Mouse (Mus musculus) liver, embryonic 11.5 days (tissue): ENCODE results near the gene AU040320. TPM values are rescaled to one million over a fixed set of nuclear protein-coding genes. Genes with fewer than 3 reads are reported as not detected.

Experiments
- ATAC-seq: fragments of 200-750 bp; cut with Nextera tagmentation; replicated peaks from 2 replicates; pipeline ENCODE4 v1.8.0; 2017; ENCODE audit warnings: moderate number of reproducible peaks, mild to moderate bottlenecking, moderate TSS enrichment, moderate library complexity; ENCODE audit not compliant: low FRiP score
- DNase-seq: peaks from one replicate; pipeline ENCODE4 v3.0.0-alpha.2; 2017; ENCODE audit warnings: low spot score
- H3K27ac ChIP-seq: fragments of 300-500 bp; sonication (generic); 2 replicates; pipeline ENCODE4 v1.5.1; 2014; ENCODE audit warnings: mild to moderate bottlenecking, low read depth, low read length, control low read depth
- H3K27me3 ChIP-seq: fragments of 300-500 bp; sonication (generic); replicated peaks from 2 replicates; pipeline ENCODE4 v1.6.1; 2014; ENCODE audit warnings: low read length, mixed read lengths; ENCODE audit not compliant: control insufficient read depth, insufficient read depth
- H3K36me3 ChIP-seq: fragments of 300-500 bp; sonication (generic); 2 replicates; pipeline ENCODE4 v1.6.1; 2014; ENCODE audit warnings: mild to moderate bottlenecking, low read length, moderate library complexity, mixed read lengths; ENCODE audit not compliant: control insufficient read depth, insufficient read depth
- H3K4me1 ChIP-seq: fragments of 300-500 bp; sonication (generic); replicated peaks from 2 replicates; pipeline ENCODE4 v1.6.1; 2014; ENCODE audit warnings: low read length, mixed read lengths; ENCODE audit not compliant: control insufficient read depth, insufficient read depth
- H3K4me2 ChIP-seq: fragments of 300-500 bp; sonication (generic); 2 replicates; pipeline ENCODE4 v1.6.1; 2014; ENCODE audit warnings: mild to moderate bottlenecking, control low read depth, moderate library complexity
- H3K4me3 ChIP-seq: fragments of 300-500 bp; sonication (generic); 2 replicates; pipeline ENCODE4 v1.5.1; 2014; ENCODE audit warnings: low read depth, low read length, control low read depth
- H3K9ac ChIP-seq: fragments of 300-500 bp; sonication (generic); 2 replicates; pipeline ENCODE4 v1.6.1; 2014; ENCODE audit warnings: low read depth, low read length, control low read depth
- H3K9me3 ChIP-seq: fragments of 300-500 bp; sonication (generic); 2 replicates; pipeline ENCODE4 v1.6.1; 2016; ENCODE audit warnings: low read length, inconsistent platforms, mixed read lengths; ENCODE audit not compliant: control insufficient read depth
- WGBS: fragments of 180-500 bp; shearing (Covaris S2); extraction: QIAGEN DNeasy Blood & Tissue Kit; methylation state at CpG from one replicate; pipeline ENCODE4 v1.1.7; 2014; 5-methylcytosine and 5-hydroxymethylcytosine counted together
- polyA plus RNA-seq: library from polyadenylated mRNA; unstranded; fragments of >200 nt; fragmentation: Nextera tagmentation; extraction: Ambion mirVana; gene quantifications from 2 replicates; pipeline ENCODE4 v1.2.1, GENCODE M21; 2014

The AU040320 gene
- 18.7 and 19.3 TPM in 2 replicates for polyA plus RNA-seq

DNA sequence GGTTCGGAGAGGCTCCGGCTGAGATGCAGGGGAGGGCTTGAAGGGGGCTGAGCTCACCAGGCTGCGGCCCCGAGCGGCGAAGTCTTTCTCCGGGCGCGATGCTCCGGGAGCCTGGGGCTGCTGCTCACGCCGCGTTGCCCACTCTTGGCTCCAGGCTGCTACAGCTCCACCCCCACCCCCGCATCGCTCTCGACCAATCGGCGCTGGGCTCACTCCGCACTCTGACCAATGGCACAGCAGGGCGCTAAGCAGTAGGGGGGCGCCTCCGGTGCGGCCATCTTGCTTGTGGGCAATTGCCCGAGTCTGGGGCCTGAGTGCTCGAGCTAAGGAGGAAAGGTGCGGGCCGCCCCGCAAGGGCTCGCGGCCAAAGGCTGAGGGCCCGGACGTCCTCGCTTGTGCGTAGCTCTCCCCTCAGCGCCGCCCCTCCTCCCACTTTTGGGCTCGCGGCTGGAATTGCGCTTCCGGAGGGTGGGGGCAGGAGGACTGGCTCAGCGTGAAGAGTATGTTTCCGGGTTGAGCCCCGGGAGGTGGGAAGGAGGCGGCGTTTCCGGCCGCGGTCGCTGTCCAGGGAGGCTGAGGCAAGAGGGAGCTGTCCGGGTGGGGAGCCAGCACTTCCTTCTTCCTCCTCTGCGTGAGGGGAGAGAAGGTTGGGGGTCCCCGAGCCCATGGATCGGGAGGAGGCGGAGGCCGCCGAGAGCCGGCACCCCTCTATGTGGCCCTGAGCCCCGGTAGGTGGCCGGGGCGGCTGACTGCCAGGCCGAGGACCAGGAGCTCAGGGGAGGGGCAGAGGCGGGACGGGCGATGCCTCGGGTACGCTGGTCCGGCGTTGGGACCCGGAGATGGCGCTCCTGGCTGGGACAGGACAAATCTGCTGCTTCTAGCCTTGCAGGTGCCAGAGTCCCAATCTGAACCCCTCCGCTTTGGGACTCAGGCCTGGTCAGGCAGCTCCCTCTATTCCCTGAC, at the start of gene AU040320, which contains the start of gene Ncdn:
Gene AU040320, plus strand, starts transcription at position 277 of the 963 bp plus-strand sequence.
Gene Ncdn, minus strand, starts transcription at position 171 of the 963 bp plus-strand sequence.
- Histone ChIP-seq H3K36me3 (peaks cover 7% of the 10 kb centered on the region; the same call in 1 of the 2 replicates), H3K9me3 (no peaks in the 10 kb centered on the region), H3K9ac (peak within 1 kb of the TSS; percentile 86), H3K4me3 (peak within 1 kb of the TSS; percentile 88), H3K27ac (peak within 1 kb of the TSS; percentile 85), H3K4me2 (peak within 1 kb of the TSS; percentile 99), H3K27me3 (no peaks in the 10 kb centered on the region), H3K4me1 (peaks cover 18% of the 10 kb centered on the region)
- DNase-seq (peak; percentile 97), ATAC-seq (peak; percentile 100)
- under 1% methylated on average over 70 of the region's 71 CpGs for WGBS

DNA sequence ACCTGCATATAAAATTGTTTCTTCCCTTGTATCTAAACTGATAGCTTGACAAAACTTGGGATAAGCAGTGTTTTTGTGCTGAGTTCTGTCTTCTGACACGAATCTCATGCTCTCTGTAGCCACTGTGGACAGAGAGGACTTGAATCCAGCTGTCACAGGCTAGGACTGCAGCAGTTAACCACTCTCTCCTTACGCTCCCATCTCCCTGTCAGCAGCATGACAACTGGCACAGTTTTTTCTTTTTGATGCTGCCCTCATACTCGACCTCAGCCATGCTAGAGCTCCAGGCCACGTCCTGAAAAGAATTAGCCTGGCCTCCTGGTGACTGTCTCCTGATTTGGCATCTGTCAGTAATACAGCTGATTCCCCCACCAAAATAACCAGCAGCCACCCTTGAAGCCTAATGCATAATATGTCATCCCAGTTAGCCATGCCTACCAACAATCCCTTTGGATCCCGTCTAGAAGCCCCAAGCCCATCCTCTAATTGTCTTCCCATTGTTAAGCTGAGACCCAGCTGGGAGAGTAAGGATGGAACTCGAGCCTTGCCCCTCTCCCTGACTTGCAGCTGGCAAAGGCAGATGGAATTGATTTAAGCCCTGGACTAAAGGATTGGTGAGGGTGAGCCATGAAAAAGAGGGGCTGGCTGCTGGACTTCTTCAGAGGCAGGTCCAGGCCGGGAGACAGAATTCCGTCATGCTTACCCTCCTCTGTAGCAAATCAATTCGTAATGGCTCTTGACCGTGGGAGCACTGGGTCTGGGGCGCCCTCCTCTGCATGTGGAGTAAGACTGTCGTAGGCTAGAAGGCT, 46.5 kb upstream of the AU040320 start:
- WGBS, result 81% methylated on average over 12 of the region's 12 CpGs
- Histone ChIP-seq H3K9me3 (no peaks in the 10 kb centered on the region), H3K27ac (no peak overlapping the region), H3K4me3 (no peak overlapping the region), H3K4me2 (no peak overlapping the region), H3K9ac (no peak overlapping the region), H3K27me3 (no peaks in the 10 kb centered on the region), H3K4me1 (no peaks in the 10 kb centered on the region), H3K36me3 (peaks cover 24% of the 10 kb centered on the region)
- no peak for ATAC-seq
- no peak for DNase-seq

- no peaks in the 10 kb centered on the region for H3K27me3 ChIP-seq
- peaks cover 24% of the 10 kb centered on the region for H3K36me3 ChIP-seq
- DNase-seq (no peak), ATAC-seq (no peak)
- H3K9me3 ChIP-seq, result no peaks in the 10 kb centered on the region
- no peak overlapping the region for H3K4me2 ChIP-seq
- no peaks in the 10 kb centered on the region for H3K4me1 ChIP-seq
- WGBS, result 88% methylated on average over 5 of the region's 5 CpGs
- no peak overlapping the region for H3K27ac ChIP-seq
- H3K4me3 ChIP-seq, result no peak overlapping the region
- no peak overlapping the region for H3K9ac ChIP-seq
Measured at GRCm38 (mm10) chr4:126707439-126707826, 45.9 kb upstream of the AU040320 start.

- no peak overlapping the region for H3K9ac ChIP-seq
- whole genome bisulfite sequencing, result 7% methylated on average over 18 of the region's 18 CpGs
- no peak overlapping the region for H3K4me2 ChIP-seq
- peaks cover 83% of the 10 kb centered on the region for H3K27me3 ChIP-seq
- H3K9me3 ChIP-seq, result no peaks in the 10 kb centered on the region
- H3K27ac ChIP-seq, result no peak overlapping the region
- ATAC-seq, result no peak
- no peaks in the 10 kb centered on the region for H3K36me3 ChIP-seq
- no peak overlapping the region for H3K4me3 ChIP-seq
- H3K4me1 ChIP-seq, result 0 out of 2 replicates have a peak, but pooled peaks cover 4% of the 10 kb centered on the region
- DNase-seq, result no peak
Measured at GRCm38 (mm10) chr4:126732111-126732510, 21.2 kb upstream of the AU040320 start.

- Histone ChIP-seq H3K9ac (no peak overlapping the region), H3K27me3 (peaks cover 90% of the 10 kb centered on the region), H3K4me1 (0 out of 2 replicates have a peak, but pooled peaks cover 4% of the 10 kb centered on the region), H3K27ac (no peak overlapping the region), H3K4me2 (no peak overlapping the region), H3K9me3 (no peaks in the 10 kb centered on the region), H3K4me3 (no peak overlapping the region), H3K36me3 (no peaks in the 10 kb centered on the region)
- 9% methylated on average over 26 of the region's 26 CpGs for WGBS
- ATAC-seq (no peak), DNase-seq (no peak)
Measured at GRCm38 (mm10) chr4:126732531-126733380, 20.6 kb upstream of the AU040320 start.

GRCm38 (mm10) chr4:126734001-126734603, 19.2 kb upstream of the AU040320 start:
- Histone ChIP-seq H3K27ac (no peak overlapping the region), H3K36me3 (no peaks in the 10 kb centered on the region), H3K4me1 (0 out of 2 replicates have a peak, but pooled peaks cover 4% of the 10 kb centered on the region), H3K9me3 (no peaks in the 10 kb centered on the region), H3K9ac (no peak overlapping the region), H3K27me3 (peaks cover 99% of the 10 kb centered on the region), H3K4me3 (no peak overlapping the region), H3K4me2 (no peak overlapping the region)
- DNase-seq, result no peak
- ATAC-seq, result no peak
- WGBS, result 5% methylated on average over 16 of the region's 16 CpGs

DNA sequence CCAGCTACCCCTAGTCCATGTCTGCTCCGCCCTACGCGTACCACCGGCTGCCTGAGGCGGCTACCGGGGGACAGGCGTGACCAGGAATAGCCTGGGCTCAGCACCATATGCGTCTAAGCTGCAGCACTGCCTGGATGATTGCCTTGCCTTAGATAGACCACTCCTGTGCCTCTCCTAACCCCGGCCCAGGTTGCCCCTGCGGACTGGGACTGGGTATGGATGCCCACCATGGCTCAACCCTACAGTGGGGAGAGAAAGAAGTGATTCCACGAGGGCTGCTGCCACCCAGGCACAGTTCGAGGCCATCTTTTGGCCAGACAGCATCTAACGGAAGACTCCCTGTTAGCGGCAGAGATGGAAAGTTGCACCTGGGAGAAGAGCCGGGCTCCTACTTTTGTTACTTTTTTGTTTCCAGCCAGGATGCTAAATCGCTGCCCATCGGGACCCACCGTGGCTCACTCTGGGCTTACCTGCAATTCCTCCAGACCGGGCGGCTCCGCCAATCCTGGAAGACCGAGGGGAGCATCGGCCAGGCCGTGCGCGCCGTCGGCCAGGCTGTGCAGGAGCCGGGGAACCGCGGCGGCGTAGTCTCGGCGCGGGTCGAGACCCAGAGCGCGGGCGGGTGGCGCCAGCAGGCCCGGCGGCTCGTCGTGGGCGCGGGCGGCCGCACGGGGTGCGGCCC, 18.5 kb upstream of the AU040320 start:
- H3K4me2 ChIP-seq, result peak overlapping the region; percentile 52
- peaks cover 95% of the 10 kb centered on the region for H3K27me3 ChIP-seq
- peak; percentile 51 for DNase-seq
- ATAC-seq, result no peak
- no peak overlapping the region for H3K27ac ChIP-seq
- H3K36me3 ChIP-seq, result no peaks in the 10 kb centered on the region
- no peaks in the 10 kb centered on the region for H3K9me3 ChIP-seq
- no peak overlapping the region for H3K9ac ChIP-seq
- H3K4me1 ChIP-seq, result 0 out of 2 replicates have a peak, but pooled peaks cover 4% of the 10 kb centered on the region
- 3% methylated on average over 51 of the region's 51 CpGs for WGBS
- peak overlapping the region; percentile 34 for H3K4me3 ChIP-seq
